Mouse (Mus musculus): ENCODE data around the gene 1700013F07Rik.
"Not testable (repeated sequence)": the region's sequence is repeated elsewhere in the genome, so short reads cannot be mapped to it uniquely, and the experiment has no call there.

DNA sequence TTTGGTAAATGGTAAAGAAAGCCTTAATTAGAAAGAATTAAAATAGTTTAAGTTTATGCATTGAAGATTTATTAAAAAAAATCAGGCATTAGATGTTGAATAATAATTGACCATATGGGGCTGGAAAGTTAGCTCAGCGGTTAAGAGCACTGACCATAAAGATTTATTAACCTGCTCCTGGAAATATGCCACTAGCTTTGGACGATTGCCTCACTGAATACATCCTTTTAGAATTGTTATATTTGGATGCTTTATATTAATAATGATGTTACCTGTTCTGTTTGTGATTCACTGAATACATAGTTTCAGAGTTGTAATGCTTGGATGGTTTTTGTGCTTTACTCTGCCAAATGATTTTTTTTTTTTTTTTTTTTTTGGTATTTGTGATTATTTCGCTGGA lies 32.5 kb upstream of the 1700013F07Rik start:
- not testable (repeated sequence) for TF ChIP-seq CTCF, EP300 (IDR thresholded peaks at IDR 0.05; ENCODE audit: low read depth)
